Mouse (Mus musculus) activated CD4-positive, CD25-positive, alpha-beta regulatory T cell, adult 9 weeks (primary cell): ENCODE results near the gene Colgalt2. TPM values are rescaled to one million over a fixed set of nuclear protein-coding genes. Genes with fewer than 3 reads are reported as not detected.

Experiments
- polyA plus RNA-seq: library from polyadenylated mRNA; unstranded; fragments of 100-300 nt; shearing (Covaris generic); gene quantifications from one replicate; pipeline ENCODE4 v1.2.1, GENCODE M21; 2017

The Colgalt2 gene
- not detected for polyA plus RNA-seq

GRCm38 (mm10) chr1:152399790-152400555, at the start of gene Colgalt2:
Colgalt2 (plus strand) TSS chr1:152399830.

GRCm38 (mm10) chr1:152386188-152386835, 13.3 kb upstream of the Colgalt2 start, which contains the start of gene Tsen15:
Tsen15 (minus strand) TSS chr1:152386688.

Other genes with a start within 250 kb of the Colgalt2 start
- 28.1 TPM for gene Tsen15, start 13.1 kb upstream of the Colgalt2 start, polyA plus RNA-seq